Mouse (Mus musculus): ENCODE measurements around the gene Elmsan1.

GRCm38 (mm10) chr12:84137131-84137530 is 81.5 kb downstream of the Elmsan1 start:
- TF ChIP-seq CTCF (conservative IDR thresholded peaks at IDR 0.05; ENCODE audit: low read length) (no peak), POU5F1 (IDR thresholded peaks at IDR 0.05; ENCODE audit: borderline replicate concordance, low read length) (no peak)
